Mouse (Mus musculus): Measurements from ENCODE around the gene Zfp831. TPM values are rescaled to one million over a fixed set of nuclear protein-coding genes. Genes with fewer than 3 reads are reported as not detected.

Gene Zfp831
- polyA plus RNA-seq, 1 experiment, result 0.09 TPM

DNA sequence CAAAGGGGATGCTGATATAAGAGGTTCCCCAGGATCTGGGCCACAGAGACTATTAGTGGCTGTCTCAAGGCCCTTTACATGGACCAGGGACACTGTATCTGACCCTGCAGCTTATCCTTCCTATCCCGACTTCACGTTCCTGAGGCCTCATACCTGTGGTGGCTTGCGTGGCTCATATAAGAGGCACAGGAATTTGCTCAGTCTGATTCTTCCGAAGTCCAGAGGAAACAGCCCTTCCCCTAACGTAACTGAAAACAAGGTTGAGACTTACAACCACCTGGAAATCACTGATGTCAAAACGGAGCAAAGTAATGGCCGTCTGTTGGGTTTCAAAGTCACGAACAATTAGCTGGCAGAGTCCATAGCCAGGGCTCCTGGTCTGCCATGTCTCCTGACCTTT lies 30.1 kb upstream of the Zfp831 start:
- H3K27me3 ChIP-seq (ENCODE audit: control insufficient read depth, insufficient read depth, low read length), result no peaks in the 10 kb centered on the region

DNA sequence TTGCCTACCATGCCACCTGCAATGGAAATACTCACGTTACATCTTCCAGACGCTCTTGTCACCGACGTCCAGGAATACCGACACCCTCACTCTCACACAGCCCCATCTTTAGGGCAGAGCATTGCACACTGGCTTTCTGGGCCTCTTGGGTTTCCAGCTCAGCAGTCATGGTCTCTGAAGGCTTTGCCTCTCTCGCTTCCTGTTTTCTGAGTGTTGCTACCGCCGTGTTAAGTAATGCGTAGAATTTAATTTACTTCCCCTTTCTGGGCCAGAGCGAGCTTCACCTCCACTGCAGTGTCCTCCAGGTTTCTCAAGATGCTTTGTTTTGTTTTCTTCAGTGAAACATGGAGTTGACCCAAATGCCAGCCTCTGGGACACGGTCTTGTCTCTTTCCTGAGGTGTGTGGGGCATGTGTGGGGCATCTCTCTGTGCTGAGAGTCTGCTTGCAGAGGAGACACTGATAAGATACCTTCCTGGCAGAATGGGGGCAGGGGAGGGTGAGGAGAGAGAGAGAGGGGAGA lies 29.4 kb upstream of the Zfp831 start:
- no peaks in the 10 kb centered on the region for H3K27me3 ChIP-seq (ENCODE audit: control insufficient read depth, insufficient read depth, low read length)
- no peaks in the 10 kb centered on the region for H3K4me1 ChIP-seq (ENCODE audit: control insufficient read depth, insufficient read depth, low read length)
- no peaks in the 10 kb centered on the region for H3K36me3 ChIP-seq (ENCODE audit: control insufficient read depth, insufficient read depth, low read length)
- H3K4me3 ChIP-seq (ENCODE audit: control insufficient read depth, low read depth, low read length), result no peak overlapping the region
- no peak overlapping the region for H3K27ac ChIP-seq (ENCODE audit: control insufficient read depth, insufficient read depth, low read depth, low read length)
- TF ChIP-seq CTCF (IDR thresholded peaks at IDR 0.05; ENCODE audit: control insufficient read depth, insufficient read depth, insufficient replicate concordance, low read depth, low read length) (no peak), POLR2A (IDR thresholded peaks at IDR 0.05; ENCODE audit: control insufficient read depth, low read depth, low read length) (no peak)

More for the DNA sequence above, 30.1 kb upstream of the Zfp831 start:
- Histone ChIP-seq H3K27ac (ENCODE audit: control insufficient read depth, insufficient read depth, low read depth, low read length) (no peak overlapping the region), H3K4me1 (ENCODE audit: control insufficient read depth, insufficient read depth, low read length) (no peaks in the 10 kb centered on the region), H3K36me3 (ENCODE audit: control insufficient read depth, insufficient read depth, low read length) (no peaks in the 10 kb centered on the region), H3K4me3 (ENCODE audit: control insufficient read depth, low read depth, low read length) (no peak overlapping the region)
- no peak for TF ChIP-seq POLR2A (IDR thresholded peaks at IDR 0.05; ENCODE audit: control insufficient read depth, low read depth, low read length)
- TF ChIP-seq CTCF (IDR thresholded peaks at IDR 0.05; ENCODE audit: control insufficient read depth, insufficient read depth, insufficient replicate concordance, low read depth, low read length), result no peak

DNA sequence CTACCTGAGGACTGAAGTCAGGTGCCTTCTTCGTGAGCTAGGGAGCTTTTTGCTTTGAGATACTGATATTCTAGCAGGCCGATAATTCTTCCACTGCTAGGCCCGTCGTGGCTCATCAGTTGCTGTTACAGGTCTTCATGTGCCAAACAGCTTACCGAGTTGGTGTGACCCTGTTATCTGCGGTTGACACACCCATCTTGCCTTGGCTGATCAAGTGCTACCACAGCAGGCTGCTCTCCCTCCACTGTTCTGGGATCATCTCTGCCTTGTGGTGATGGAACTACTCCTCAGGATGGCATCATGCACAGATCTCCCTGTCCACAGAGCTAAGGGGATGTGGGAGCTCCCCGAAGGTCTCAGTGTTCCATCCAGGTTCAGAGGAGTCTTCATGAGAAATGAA lies 21.5 kb upstream of the Zfp831 start:
- no peaks in the 10 kb centered on the region for H3K4me1 ChIP-seq (ENCODE audit: control insufficient read depth, insufficient read depth, low read length)
- H3K4me3 ChIP-seq (ENCODE audit: control insufficient read depth, low read depth, low read length), result no peak overlapping the region
- no peak for TF ChIP-seq CTCF (IDR thresholded peaks at IDR 0.05; ENCODE audit: control insufficient read depth, insufficient read depth, insufficient replicate concordance, low read depth, low read length)
- TF ChIP-seq POLR2A (IDR thresholded peaks at IDR 0.05; ENCODE audit: control insufficient read depth, low read depth, low read length), result no peak
- no peak overlapping the region for H3K27ac ChIP-seq (ENCODE audit: control insufficient read depth, insufficient read depth, low read depth, low read length)
- no peaks in the 10 kb centered on the region for H3K27me3 ChIP-seq (ENCODE audit: control insufficient read depth, insufficient read depth, low read length)
- no peaks in the 10 kb centered on the region for H3K36me3 ChIP-seq (ENCODE audit: control insufficient read depth, insufficient read depth, low read length)

DNA sequence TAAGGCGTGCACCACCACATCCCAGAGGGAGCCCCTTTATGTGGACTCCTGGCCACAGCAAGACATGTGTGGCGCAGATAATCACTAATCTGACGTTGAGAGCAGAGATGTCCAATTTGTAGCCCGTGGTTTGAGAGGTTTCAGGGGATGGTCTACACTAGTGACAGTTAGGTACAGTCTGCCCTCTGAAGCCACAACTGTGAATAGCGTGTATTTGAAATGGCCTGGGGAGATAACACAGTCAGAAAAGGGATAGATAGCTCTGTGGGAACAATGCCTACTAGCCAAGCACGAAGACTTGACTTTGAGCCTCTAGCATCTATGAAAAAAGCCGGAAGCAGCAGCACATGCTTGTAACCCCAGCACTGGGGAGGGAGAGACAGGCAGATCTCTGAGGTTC lies 18.9 kb upstream of the Zfp831 start:
- TF ChIP-seq POLR2A (IDR thresholded peaks at IDR 0.05; ENCODE audit: control insufficient read depth, low read depth, low read length) (no peak), CTCF (IDR thresholded peaks at IDR 0.05; ENCODE audit: control insufficient read depth, insufficient read depth, insufficient replicate concordance, low read depth, low read length) (no peak)

DNA sequence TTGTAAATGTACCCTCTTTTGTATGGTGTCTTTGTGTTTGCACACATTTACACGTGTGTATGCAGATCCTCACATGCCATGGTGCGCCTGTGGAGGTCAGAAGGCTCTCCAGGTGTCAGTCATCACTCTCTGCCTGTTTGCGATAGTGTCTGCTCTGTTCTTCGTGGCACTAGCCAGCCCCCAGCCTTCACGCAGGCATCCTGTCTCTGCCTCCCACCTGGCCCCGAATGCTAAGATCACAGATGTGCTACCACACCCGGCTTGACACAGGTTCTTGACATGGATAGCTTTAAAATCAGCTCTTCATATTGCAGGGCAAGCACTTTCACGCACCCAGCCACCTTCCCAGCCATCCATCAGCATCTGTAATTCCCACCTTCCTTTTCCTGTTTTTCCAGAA lies 16.3 kb upstream of the Zfp831 start:
- no peaks in the 10 kb centered on the region for H3K36me3 ChIP-seq (ENCODE audit: control insufficient read depth, insufficient read depth, low read length)
- no peaks in the 10 kb centered on the region for H3K4me1 ChIP-seq (ENCODE audit: control insufficient read depth, insufficient read depth, low read length)
- H3K4me3 ChIP-seq (ENCODE audit: control insufficient read depth, low read depth, low read length), result no peak overlapping the region
- no peak for TF ChIP-seq POLR2A (IDR thresholded peaks at IDR 0.05; ENCODE audit: control insufficient read depth, low read depth, low read length)
- no peak for TF ChIP-seq CTCF (IDR thresholded peaks at IDR 0.05; ENCODE audit: control insufficient read depth, insufficient read depth, insufficient replicate concordance, low read depth, low read length)
- H3K27me3 ChIP-seq (ENCODE audit: control insufficient read depth, insufficient read depth, low read length), result no peaks in the 10 kb centered on the region
- no peak overlapping the region for H3K27ac ChIP-seq (ENCODE audit: control insufficient read depth, insufficient read depth, low read depth, low read length)

More for the DNA sequence above, 18.9 kb upstream of the Zfp831 start:
- Histone ChIP-seq H3K36me3 (ENCODE audit: control insufficient read depth, insufficient read depth, low read length) (no peaks in the 10 kb centered on the region), H3K27me3 (ENCODE audit: control insufficient read depth, insufficient read depth, low read length) (no peaks in the 10 kb centered on the region), H3K27ac (ENCODE audit: control insufficient read depth, insufficient read depth, low read depth, low read length) (no peak overlapping the region), H3K4me1 (ENCODE audit: control insufficient read depth, insufficient read depth, low read length) (no peaks in the 10 kb centered on the region), H3K4me3 (ENCODE audit: control insufficient read depth, low read depth, low read length) (no peak overlapping the region)

DNA sequence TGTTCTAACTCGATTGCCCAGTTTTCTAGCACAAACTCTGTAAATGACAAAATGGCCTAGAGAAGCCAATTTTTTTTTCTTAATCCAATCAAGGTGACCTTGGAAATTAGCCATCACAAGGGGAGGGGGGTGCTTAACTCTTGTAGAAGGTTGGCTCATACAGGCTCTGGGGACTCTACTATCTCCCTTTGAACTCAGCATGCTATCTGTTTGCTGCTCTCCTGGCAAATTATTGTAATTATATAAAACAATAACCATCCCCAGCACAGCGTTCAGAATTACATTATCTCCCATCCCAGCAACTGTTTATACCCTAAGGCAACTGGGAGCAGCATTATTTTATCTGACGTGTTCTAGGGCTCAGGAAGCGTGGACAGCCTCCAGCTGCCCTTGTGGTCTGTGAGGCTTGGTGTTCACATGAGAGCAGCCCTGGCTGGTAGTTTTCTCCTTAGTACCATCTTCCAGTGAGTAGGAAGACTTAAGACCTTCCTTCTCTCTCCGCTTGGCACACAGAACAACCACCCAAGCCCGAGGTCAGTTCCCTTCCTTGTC lies 14.0 kb upstream of the Zfp831 start:
- no peaks in the 10 kb centered on the region for H3K4me1 ChIP-seq (ENCODE audit: control insufficient read depth, insufficient read depth, low read length)
- TF ChIP-seq POLR2A (IDR thresholded peaks at IDR 0.05; ENCODE audit: control insufficient read depth, low read depth, low read length), result no peak
- no peaks in the 10 kb centered on the region for H3K36me3 ChIP-seq (ENCODE audit: control insufficient read depth, insufficient read depth, low read length)
- H3K27ac ChIP-seq (ENCODE audit: control insufficient read depth, insufficient read depth, low read depth, low read length), result no peak overlapping the region
- H3K27me3 ChIP-seq (ENCODE audit: control insufficient read depth, insufficient read depth, low read length), result no peaks in the 10 kb centered on the region
- H3K4me3 ChIP-seq (ENCODE audit: control insufficient read depth, low read depth, low read length), result no peak overlapping the region

DNA sequence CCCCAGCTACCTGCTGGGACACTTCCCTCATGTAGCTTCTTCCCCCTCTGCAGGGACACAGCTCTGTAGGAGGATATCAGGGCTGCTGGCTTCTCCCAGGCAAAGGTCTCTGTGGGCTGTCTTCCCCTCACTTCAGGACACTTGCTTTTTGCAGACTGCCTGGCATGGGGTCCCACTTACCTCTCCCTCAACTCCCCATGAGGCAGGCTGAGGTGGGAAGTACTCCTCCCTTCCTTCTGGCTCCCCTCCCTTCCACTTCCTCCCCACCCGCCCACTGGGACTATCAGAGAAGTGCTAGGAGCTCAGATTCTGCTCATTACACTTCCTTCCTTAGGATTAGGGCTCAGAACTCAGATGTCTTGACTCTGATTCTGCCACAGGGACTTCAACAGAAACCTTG lies 6.6 kb upstream of the Zfp831 start:
- Histone ChIP-seq H3K4me1 (ENCODE audit: control insufficient read depth, insufficient read depth, low read length) (no peaks in the 10 kb centered on the region), H3K27me3 (ENCODE audit: control insufficient read depth, insufficient read depth, low read length) (no peaks in the 10 kb centered on the region), H3K4me3 (ENCODE audit: control insufficient read depth, low read depth, low read length) (no peak overlapping the region), H3K36me3 (ENCODE audit: control insufficient read depth, insufficient read depth, low read length) (no peaks in the 10 kb centered on the region), H3K27ac (ENCODE audit: control insufficient read depth, insufficient read depth, low read depth, low read length) (no peak overlapping the region)
- TF ChIP-seq CTCF (IDR thresholded peaks at IDR 0.05; ENCODE audit: control insufficient read depth, insufficient read depth, insufficient replicate concordance, low read depth, low read length) (no peak), POLR2A (IDR thresholded peaks at IDR 0.05; ENCODE audit: control insufficient read depth, low read depth, low read length) (no peak)

DNA sequence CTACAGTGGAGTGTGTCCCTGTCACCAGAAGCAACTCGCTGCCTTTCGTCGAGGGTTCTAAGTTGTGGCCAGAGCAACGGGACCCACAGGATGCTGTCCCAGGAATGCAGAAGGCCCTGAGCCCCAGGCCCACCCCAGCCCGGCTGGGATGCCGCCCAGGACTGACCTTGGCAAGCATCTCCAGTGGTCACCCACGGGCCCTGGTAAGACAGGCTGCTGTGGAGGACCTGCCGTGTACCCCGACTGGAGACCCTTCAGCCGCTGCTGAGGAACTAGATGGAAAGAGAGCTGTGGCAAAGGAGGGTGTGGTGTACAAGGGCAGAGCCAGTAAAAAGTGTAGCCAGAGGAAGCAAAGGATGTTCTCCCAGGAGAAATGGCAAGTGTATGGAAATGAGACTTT lies 1.6 kb downstream of the Zfp831 start:
- H3K4me3 ChIP-seq (ENCODE audit: control insufficient read depth, low read depth, low read length), result no peak overlapping the region
- no peak overlapping the region for H3K27ac ChIP-seq (ENCODE audit: control insufficient read depth, insufficient read depth, low read depth, low read length)
- TF ChIP-seq POLR2A (IDR thresholded peaks at IDR 0.05; ENCODE audit: control insufficient read depth, low read depth, low read length) (no peak), CTCF (IDR thresholded peaks at IDR 0.05; ENCODE audit: control insufficient read depth, insufficient read depth, insufficient replicate concordance, low read depth, low read length) (no peak)

More for the DNA sequence above, 1.6 kb downstream of the Zfp831 start:
- Histone ChIP-seq H3K36me3 (ENCODE audit: control insufficient read depth, insufficient read depth, low read length) (no peaks in the 10 kb centered on the region), H3K27me3 (ENCODE audit: control insufficient read depth, insufficient read depth, low read length) (no peaks in the 10 kb centered on the region), H3K4me1 (ENCODE audit: control insufficient read depth, insufficient read depth, low read length) (peaks cover 3% of the 10 kb centered on the region)
